Mouse (Mus musculus) heart, embryonic 14.5 days (tissue): ENCODE results near the gene Igll1. TPM values are rescaled to one million over a fixed set of nuclear protein-coding genes. Genes with fewer than 3 reads are reported as not detected.

Source experiments
- ATAC-seq: fragments of 200-750 bp; cut with Nextera tagmentation; 2 replicates; pipeline ENCODE4 v1.8.0; 2017; ENCODE audit warnings: low read depth, moderate TSS enrichment; ENCODE audit not compliant: insufficient number of reproducible peaks, insufficient read depth, low FRiP score
- H3K27ac ChIP-seq, 2 experiments: fragments of 200-500 bp in 1 of 2; fragments of 300-500 bp in 1 of 2; sonication (generic) in 1 of 2; replicated peaks in 1 of 2; 2 replicates each; pipeline ENCODE4 v1.5.1; 2012 to 2014; ENCODE audit warnings: low read depth in 2 of 2, low read length in 2 of 2, control low read depth in 1 of 2, mild to moderate bottlenecking in 1 of 2, mixed read lengths in 1 of 2; ENCODE audit not compliant: control insufficient read depth in 1 of 2, insufficient read depth in 1 of 2
- H3K27me3 ChIP-seq: fragments of 300-500 bp; sonication (generic); 2 replicates; pipeline ENCODE4 v1.6.1; 2014; ENCODE audit warnings: mild to moderate bottlenecking, low read length, control low read depth; ENCODE audit not compliant: control insufficient read depth, insufficient read depth
- H3K36me3 ChIP-seq: fragments of 300-500 bp; sonication (generic); 2 replicates; pipeline ENCODE4 v1.6.1; 2014; ENCODE audit warnings: mild to moderate bottlenecking, control low read depth, low read length, mixed read lengths; ENCODE audit not compliant: control insufficient read depth, insufficient read depth
- H3K4me1 ChIP-seq, 2 experiments: fragments of 200-500 bp in 1 of 2; fragments of 300-500 bp in 1 of 2; sonication (generic) in 1 of 2; 2 replicates each; pipeline ENCODE4 v1.6.1; 2012 to 2014; ENCODE audit warnings: low read length in 2 of 2, control low read depth in 1 of 2, mixed read lengths in 1 of 2; ENCODE audit not compliant: control insufficient read depth in 2 of 2, insufficient read depth in 2 of 2
- H3K4me2 ChIP-seq: fragments of 300-500 bp; sonication (generic); 2 replicates; pipeline ENCODE4 v1.6.1; 2014; ENCODE audit warnings: mild to moderate bottlenecking, low read length
- H3K4me3 ChIP-seq, 2 experiments: fragments of 200-500 bp in 1 of 2; fragments of 300-500 bp in 1 of 2; sonication (generic) in 1 of 2; 2 replicates each; pipeline ENCODE4 v1.5.1; 2012 to 2014; ENCODE audit warnings: low read length in 2 of 2, mild to moderate bottlenecking in 2 of 2, control low read depth in 1 of 2, low read depth in 1 of 2, moderate library complexity in 1 of 2; ENCODE audit not compliant: control insufficient read depth in 1 of 2, insufficient read depth in 1 of 2
- H3K9ac ChIP-seq: fragments of 300-500 bp; sonication (generic); 2 replicates; pipeline ENCODE4 v1.6.1; 2014; ENCODE audit warnings: mild to moderate bottlenecking, low read length
- H3K9me3 ChIP-seq: fragments of 300-500 bp; sonication (generic); 2 replicates; pipeline ENCODE4 v1.6.1; 2016; ENCODE audit warnings: low read length, control low read depth; ENCODE audit not compliant: control insufficient read depth
- WGBS: fragments of 180-500 bp; shearing (Covaris S2); extraction: QIAGEN DNeasy Blood & Tissue Kit; methylation state at CpG from one replicate; pipeline ENCODE4 v1.1.7; 2014; 5-methylcytosine and 5-hydroxymethylcytosine counted together
- polyA plus RNA-seq: library from polyadenylated mRNA; unstranded; fragments of >200 nt; fragmentation: Nextera tagmentation; extraction: Ambion mirVana; gene quantifications from 2 replicates; pipeline ENCODE4 v1.2.1, GENCODE M21; 2014

Igll1 gene
- polyA plus RNA-seq = not detected in 2 replicates

GRCm38 (mm10) chr16:16863978-16864377 lies at the start of gene Igll1:
TSS of gene Igll1 (minus strand) at chr16:16863985.
- no peaks in the 10 kb centered on the region for H3K27me3 ChIP-seq
- WGBS = 65% methylated on average over 2 of the region's 2 CpGs
- H3K4me3 ChIP-seq = no peak within 1 kb of the TSS
- no peak within 1 kb of the TSS for H3K4me2 ChIP-seq
- H3K9me3 ChIP-seq = no peaks in the 10 kb centered on the region
- H3K9ac ChIP-seq = no peak within 1 kb of the TSS
- no peak for ATAC-seq
- H3K4me1 ChIP-seq = peaks cover 0 to 4% of the 10 kb centered on the region in 2 experiments; a peak in 3 of 4 replicates
- no peak within 1 kb of the TSS for H3K27ac ChIP-seq
- H3K36me3 ChIP-seq = no peaks in the 10 kb centered on the region

GRCm38 (mm10) chr16:16913440-16913839 lies 49.7 kb upstream of the Igll1 start:
- Histone ChIP-seq H3K27ac (no peak overlapping the region), H3K4me1 (peaks cover 2 to 6% of the 10 kb centered on the region in 2 experiments; a peak in 2 of 4 replicates), H3K9ac (no peak overlapping the region), H3K27me3 (no peaks in the 10 kb centered on the region), H3K4me2 (no peak overlapping the region), H3K36me3 (peaks cover 86% of the 10 kb centered on the region), H3K4me3 (no peak overlapping the region), H3K9me3 (no peaks in the 10 kb centered on the region)
- ATAC-seq = no peak
- 60% methylated on average over 1 of the region's 1 CpGs for WGBS

- Histone ChIP-seq H3K9me3 (no peaks in the 10 kb centered on the region), H3K36me3 (peaks cover 71% of the 10 kb centered on the region), H3K27me3 (no peaks in the 10 kb centered on the region), H3K4me1 (peaks cover 8 to 12% of the 10 kb centered on the region in 2 experiments; a peak in 3 of 4 replicates), H3K9ac (peak overlapping the region; percentile 30; the same call in 1 of the 2 replicates), H3K4me3 (no peak overlapping the region), H3K27ac (peak overlapping the region; percentile 57 to 67), H3K4me2 (no peak overlapping the region)
- WGBS = 48% methylated on average over 13 of the region's 13 CpGs
- peak; percentile 48; the same call in 1 of the 2 replicates for ATAC-seq
These were observed 48.1 kb upstream of the Igll1 start for GRCm38 (mm10) chr16:16911641-16912597.

- no peaks in the 10 kb centered on the region for H3K9me3 ChIP-seq
- H3K4me3 ChIP-seq = no peak overlapping the region
- no peak overlapping the region for H3K9ac ChIP-seq
- H3K27me3 ChIP-seq = no peaks in the 10 kb centered on the region
- WGBS = 36% methylated on average over 6 of the region's 6 CpGs
- H3K27ac ChIP-seq = peak overlapping the region; percentile 81 to 87
- peaks cover 8 to 12% of the 10 kb centered on the region in 2 experiments; a peak in 3 of 4 replicates for H3K4me1 ChIP-seq
- no peak overlapping the region for H3K4me2 ChIP-seq
- peak; percentile 68 for ATAC-seq
- peaks cover 60% of the 10 kb centered on the region for H3K36me3 ChIP-seq
These were observed 44.0 kb upstream of the Igll1 start for GRCm38 (mm10) chr16:16907799-16908198.

GRCm38 (mm10) chr16:16903188-16903587 lies 39.4 kb upstream of the Igll1 start:
- Histone ChIP-seq H3K4me3 (no peak overlapping the region), H3K9ac (no peak overlapping the region), H3K36me3 (peaks cover 29% of the 10 kb centered on the region), H3K9me3 (no peaks in the 10 kb centered on the region), H3K4me1 (peaks cover 5 to 6% of the 10 kb centered on the region in 2 experiments; a peak in 2 of 4 replicates), H3K27me3 (no peaks in the 10 kb centered on the region), H3K4me2 (no peak overlapping the region), H3K27ac (peak overlapping the region in 1 of 2 experiments; percentile 24; a peak in 1 of 4 replicates)
- no peak for ATAC-seq
- 70% methylated on average over 5 of the region's 5 CpGs for WGBS

DNA sequence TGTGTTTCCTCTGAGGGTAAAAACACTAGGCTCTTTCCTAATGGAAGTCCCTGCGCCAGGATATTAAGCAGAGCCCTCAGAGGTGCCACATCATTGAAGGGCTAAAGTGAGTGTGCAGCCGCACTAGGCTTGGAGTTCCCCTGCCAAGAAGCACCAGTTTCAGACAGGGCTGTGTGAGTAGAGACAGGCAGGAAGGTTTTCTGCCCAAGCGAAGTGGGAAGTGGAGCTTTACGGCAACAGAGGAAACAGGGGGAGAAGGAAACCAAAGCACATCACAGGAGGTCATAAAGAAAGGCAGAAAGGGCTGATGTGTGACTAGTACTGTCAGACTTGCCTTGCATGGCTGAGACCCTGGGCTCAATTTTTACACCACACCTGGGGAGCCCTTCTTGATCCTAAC lies 38.5 kb upstream of the Igll1 start:
- Histone ChIP-seq H3K9ac (no peak overlapping the region), H3K27me3 (no peaks in the 10 kb centered on the region), H3K27ac (peak overlapping the region; percentile 24 to 49; a peak in 1 of 4 replicates), H3K4me3 (no peak overlapping the region), H3K4me1 (peaks cover under 1 to 4% of the 10 kb centered on the region in 2 experiments; a peak in 3 of 4 replicates), H3K4me2 (no peak overlapping the region), H3K9me3 (no peaks in the 10 kb centered on the region), H3K36me3 (peaks cover 29% of the 10 kb centered on the region)
- 69% methylated on average over 4 of the region's 4 CpGs for WGBS
- no peak for ATAC-seq

DNA sequence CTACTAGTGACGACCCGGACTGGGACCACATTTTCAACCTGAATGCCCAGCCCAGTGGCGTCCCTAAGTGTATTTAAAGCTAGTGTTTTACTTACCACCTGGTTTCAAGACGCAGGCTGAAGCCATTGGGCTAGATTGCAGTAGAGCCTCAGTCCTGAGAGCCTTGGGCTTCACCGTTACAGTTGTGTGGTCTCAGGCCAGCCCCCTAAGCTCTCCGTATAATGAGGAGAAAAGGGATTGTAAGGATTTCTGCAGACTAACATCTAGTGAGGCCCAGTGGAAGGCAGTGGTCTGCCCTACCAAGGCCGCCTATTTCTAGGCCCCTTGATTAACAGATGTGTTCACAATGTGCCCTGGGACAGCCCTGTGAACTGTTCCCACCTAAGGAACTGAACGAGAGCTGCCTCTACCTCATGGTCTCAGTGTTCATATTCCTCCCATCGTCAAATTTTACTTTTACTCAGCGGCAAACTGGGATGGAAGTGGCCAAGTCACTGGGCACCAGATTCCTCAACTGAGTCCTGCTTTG lies 33.3 kb upstream of the Igll1 start:
- Histone ChIP-seq H3K4me3 (peak overlapping the region; percentile 56 to 76), H3K9me3 (no peaks in the 10 kb centered on the region), H3K27ac (peak overlapping the region; percentile 30 to 56), H3K27me3 (no peaks in the 10 kb centered on the region), H3K36me3 (peaks cover 29% of the 10 kb centered on the region), H3K9ac (peak overlapping the region; percentile 76), H3K4me1 (peaks cover 2 to 9% of the 10 kb centered on the region in 2 experiments; a peak in 3 of 4 replicates), H3K4me2 (peak overlapping the region; percentile 77)
- no peak for ATAC-seq
- WGBS = 27% methylated on average over 10 of the region's 10 CpGs
